Mouse (Mus musculus): ENCODE data around the gene Gm4131.

DNA sequence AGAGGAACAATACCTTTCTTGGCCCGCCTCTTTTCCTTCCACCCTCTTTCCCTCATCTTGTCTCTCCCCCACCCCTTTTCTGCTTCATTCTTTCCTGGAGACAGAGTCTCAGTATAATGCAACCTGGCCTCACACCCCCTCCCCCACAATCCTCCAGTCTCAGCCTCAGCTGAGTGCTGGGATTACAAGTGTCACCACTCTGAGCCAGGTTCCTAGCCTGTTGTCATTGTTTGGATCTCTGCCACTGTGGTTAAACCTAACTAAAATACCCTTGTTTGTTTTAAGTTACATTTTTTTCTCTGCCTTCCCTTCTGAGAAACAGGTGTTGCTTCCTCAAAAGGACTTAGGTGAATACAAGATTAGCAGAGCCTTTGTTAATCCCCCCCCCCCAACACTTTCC is 53.9 kb downstream of the Gm4131 start:
- no peak for TF ChIP-seq EP300 (optimal IDR thresholded peaks at IDR 0.05)
- no peak for TF ChIP-seq CTCF (IDR thresholded peaks at IDR 0.05; ENCODE audit: low read depth)

Data from stomach, postnatal 0 days (tissue).